Comparison of ENCODE assay signal across 29 mouse cellular contexts in the genomic region with DNA sequence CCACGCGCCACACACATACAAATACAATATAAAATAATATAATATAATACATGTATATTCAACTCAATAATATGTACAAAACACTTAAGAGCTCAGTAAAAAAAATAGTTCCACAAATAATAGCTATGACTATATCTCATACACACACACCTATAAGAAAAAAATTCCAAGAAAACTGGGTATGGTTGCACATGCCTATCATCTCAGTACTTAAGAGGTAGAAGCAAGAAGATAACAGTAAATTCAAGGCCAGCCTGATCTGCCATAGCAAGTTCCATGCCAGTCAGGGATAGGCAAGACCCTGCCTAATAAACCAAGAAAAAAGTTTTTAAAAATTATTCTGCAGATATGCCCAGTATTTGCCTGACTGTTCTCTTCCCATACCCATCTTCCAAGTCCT. TPM values are rescaled to one million over a fixed set of nuclear protein-coding genes. Genes with fewer than 3 reads are reported as not detected.
DNase-seq lines count a peak whose midpoint lies in the region; ATAC-seq and TF ChIP-seq lines count a peak whose summit lies in the region.
"Had no signal": no experiment of that assay in that cellular context is flagged by ENCODE, and none has a peak within 500 bp of the region (broad histone marks: within the 10 kb centered on the region; RNA-seq: fewer than 3 reads in every experiment).

No protein-coding gene starts in this region.

- TF ChIP-seq EP300 in liver, postnatal 0 days (IDR thresholded peaks at IDR 0.05; ENCODE audit: low read depth), result no peak

- peak overlapping the region; percentile 95 for H3K27ac ChIP-seq in layer of hippocampus, adult 2 months
- H3K27ac ChIP-seq in liver, embryonic 11.5 days (ENCODE audit: low read depth, low read length), result no peak overlapping the region
- no peak overlapping the region for H3K27ac ChIP-seq in liver, postnatal 0 days (ENCODE audit: low read depth)
- no peak overlapping the region for H3K27ac ChIP-seq in liver, embryonic 13.5 days
- H3K27ac ChIP-seq: embryonic facial prominence, embryonic 13.5 days; embryonic facial prominence, embryonic 15.5 days; forebrain, embryonic 10.5 days; forebrain, embryonic 12.5 days; forebrain, embryonic 15.5 days had no signal

- H3K36me3 ChIP-seq in liver, embryonic 11.5 days (ENCODE audit: control insufficient read depth, insufficient read depth, low read length), result no peaks in the 10 kb centered on the region
- no peaks in the 10 kb centered on the region for H3K36me3 ChIP-seq in liver, postnatal 0 days (replicated peaks; ENCODE audit: insufficient read depth, low read length)
- H3K36me3 ChIP-seq in liver, embryonic 13.5 days, result no peaks in the 10 kb centered on the region
- H3K36me3 ChIP-seq: embryonic facial prominence, embryonic 15.5 days; forebrain, embryonic 12.5 days; forebrain, embryonic 15.5 days; G1E had no signal

- H3K4me3 ChIP-seq in layer of hippocampus, adult 2 months, result no peak overlapping the region; the same call in 1 of the 2 replicates
- no peak overlapping the region for H3K4me3 ChIP-seq in liver, embryonic 11.5 days (ENCODE audit: low read depth, low read length)
- no peak overlapping the region for H3K4me3 ChIP-seq in liver, postnatal 0 days (ENCODE audit: low read depth, low read length)
- no peak overlapping the region for H3K4me3 ChIP-seq in liver, embryonic 13.5 days (replicated peaks)
- H3K4me3 ChIP-seq: embryonic facial prominence, embryonic 13.5 days; embryonic facial prominence, embryonic 15.5 days; erythroblast, embryonic 14.5 days; forebrain, embryonic 10.5 days; forebrain, embryonic 12.5 days; forebrain, embryonic 15.5 days had no signal

- H3K27me3 ChIP-seq in liver, embryonic 11.5 days (replicated peaks; ENCODE audit: control insufficient read depth, insufficient read depth, low read length), result no peaks in the 10 kb centered on the region
- no peaks in the 10 kb centered on the region for H3K27me3 ChIP-seq in liver, postnatal 0 days (ENCODE audit: insufficient read depth, low read length)
- H3K27me3 ChIP-seq in liver, embryonic 13.5 days, result no peaks in the 10 kb centered on the region
- H3K27me3 ChIP-seq: CH12.LX; embryonic facial prominence, embryonic 13.5 days; embryonic facial prominence, embryonic 15.5 days; forebrain, embryonic 12.5 days; forebrain, embryonic 15.5 days; Patski had no signal

- no peak for TF ChIP-seq CTCF in layer of hippocampus, adult 2 months (conservative IDR thresholded peaks at IDR 0.05)
- no peak for TF ChIP-seq CTCF in liver, postnatal 0 days (IDR thresholded peaks at IDR 0.05; ENCODE audit: low read depth)

- DNase-seq in layer of hippocampus, adult 2 months (ENCODE audit: low spot score in 2 of 2), result no peak
- DNase-seq in layer of hippocampus, postnatal 36 days, result no peak
- DNase-seq in liver, embryonic 11.5 days (ENCODE audit: low spot score), result no peak
- no peak for DNase-seq in liver, postnatal 0 days
- no peak for DNase-seq in liver, embryonic 13.5 days
- DNase-seq in adrenal gland, adult 2 months, result no peak
- DNase-seq: adrenal gland, postnatal 10 days; adrenal gland, postnatal 25 days; B cell, adult 2 months; cerebellum, adult 11 months; cerebellum, adult 18-20 months; cerebellum, adult 8-10 months; cerebellum, adult 9-11 months; cerebellum, postnatal 14 days; cerebellum, postnatal 36 days; embryo, embryonic 11 days; forebrain, postnatal 0 days had no signal

- H3K4me2 ChIP-seq in liver, embryonic 11.5 days, result no peak overlapping the region
- H3K4me2 ChIP-seq in liver, postnatal 0 days (ENCODE audit: low read depth, low read length), result no peak overlapping the region
- H3K4me2 ChIP-seq in liver, embryonic 13.5 days, result no peak overlapping the region
- H3K4me2 ChIP-seq: embryonic facial prominence, embryonic 13.5 days; embryonic facial prominence, embryonic 15.5 days; forebrain, embryonic 12.5 days; forebrain, embryonic 15.5 days had no signal

- H3K9me3 ChIP-seq in liver, embryonic 11.5 days (ENCODE audit: control insufficient read depth, low read length), result no peaks in the 10 kb centered on the region
- no peaks in the 10 kb centered on the region for H3K9me3 ChIP-seq in liver, postnatal 0 days (ENCODE audit: low read length)
- H3K9me3 ChIP-seq in liver, embryonic 13.5 days (replicated peaks), result no peaks in the 10 kb centered on the region
- H3K9me3 ChIP-seq: embryonic facial prominence, embryonic 13.5 days; embryonic facial prominence, embryonic 15.5 days; forebrain, embryonic 10.5 days; forebrain, embryonic 12.5 days; forebrain, embryonic 15.5 days; G1E had no signal

- ATAC-seq in liver, embryonic 11.5 days (replicated peaks; ENCODE audit: low FRiP score), result peak; percentile 45; the same call in 1 of the 2 replicates
- no peak for ATAC-seq in liver, postnatal 0 days
- ATAC-seq in liver, embryonic 13.5 days (ENCODE audit: low read depth), result peak; percentile 71
- ATAC-seq: activated CD4-positive, CD25-positive, alpha-beta regulatory T cell, adult 4 months; CD4-positive, CD25-positive, alpha-beta regulatory T cell, adult 4 months; forebrain, embryonic 15.5 days; forebrain, postnatal 0 days; Patski had no signal

- H3K9ac ChIP-seq in liver, embryonic 11.5 days (ENCODE audit: low read depth, low read length), result no peak overlapping the region
- H3K9ac ChIP-seq in liver, postnatal 0 days (replicated peaks), result no peak overlapping the region
- no peak overlapping the region for H3K9ac ChIP-seq in liver, embryonic 13.5 days
- H3K9ac ChIP-seq: embryonic facial prominence, embryonic 13.5 days; embryonic facial prominence, embryonic 15.5 days; forebrain, embryonic 12.5 days; forebrain, embryonic 15.5 days; forebrain, postnatal 0 days had no signal

- H3K4me1 ChIP-seq in liver, embryonic 11.5 days (replicated peaks; ENCODE audit: control insufficient read depth, insufficient read depth, low read length), result peaks cover 16% of the 10 kb centered on the region
- peaks cover 8% of the 10 kb centered on the region; the same call in 1 of the 2 replicates for H3K4me1 ChIP-seq in liver, postnatal 0 days (ENCODE audit: insufficient read depth)
- H3K4me1 ChIP-seq in liver, embryonic 13.5 days (replicated peaks), result peaks cover 42% of the 10 kb centered on the region
- H3K4me1 ChIP-seq: embryonic facial prominence, embryonic 13.5 days had no signal

- WGBS in liver, embryonic 11.5 days, result 96% methylated on average over 2 of the region's 2 CpGs
- WGBS in liver, postnatal 0 days (ENCODE audit: insufficient replicate concordance), result 91% methylated on average over 2 of the region's 2 CpGs
- WGBS in liver, embryonic 13.5 days (ENCODE audit: insufficient replicate concordance), result 87% methylated on average over 2 of the region's 2 CpGs

RNA-seq across cellular contexts. Expression of a gene that starts 25.8 kb away (rescaled TPM):
- total RNA-seq in layer of hippocampus, adult 2 months (2021), result 10 to 100 TPM; 51.4 to 57.1 TPM
- 10 to 100 TPM; 49.1 to 57.8 TPM for total RNA-seq in layer of hippocampus, postnatal 36 days (2021)
- 5.8 and 6.0 TPM in 2 replicates for polyA plus RNA-seq in liver, embryonic 11.5 days (2014; fragmentation: Nextera tagmentation; extraction: Ambion mirVana)
- polyA plus RNA-seq in liver, postnatal 0 days (2015; fragmentation: Nextera tagmentation; extraction: Ambion mirVana), result 0.44 and 0.58 TPM in 2 replicates
- polyA plus RNA-seq in liver, embryonic 13.5 days (2015; fragmentation: Nextera tagmentation; extraction: Ambion mirVana), result 1.0 and 1.2 TPM in 2 replicates
- 10 to 100 TPM; 11.3 to 12.1 TPM for total RNA-seq in adrenal gland, adult 2 months (2021)
- polyA plus RNA-seq in adrenal gland, adult 2 months (2012; rRNA removed), result 4.7 and 5.6 TPM in 2 replicates

RNA-seq across cellular contexts. Expression of a gene that starts 41.3 kb away (rescaled TPM):
- total RNA-seq in layer of hippocampus, adult 2 months (2021), result not detected
- not detected for total RNA-seq in layer of hippocampus, postnatal 36 days (2021)
- 0.23 and 0.95 TPM in 2 replicates for polyA plus RNA-seq in liver, embryonic 11.5 days (2014; fragmentation: Nextera tagmentation; extraction: Ambion mirVana)
- 0.41 and 8.8 TPM in 2 replicates for polyA plus RNA-seq in liver, postnatal 0 days (2015; fragmentation: Nextera tagmentation; extraction: Ambion mirVana)
- polyA plus RNA-seq in liver, embryonic 13.5 days (2015; fragmentation: Nextera tagmentation; extraction: Ambion mirVana), result 0.10 and 0.29 TPM in 2 replicates
- not detected for total RNA-seq in adrenal gland, adult 2 months (2021)
- not detected in 2 replicates for polyA plus RNA-seq in adrenal gland, adult 2 months (2012; rRNA removed)
- total RNA-seq: adrenal gland, postnatal 25 days; common myeloid progenitor, adult 5-6 weeks; G1E had no signal
- polyA plus RNA-seq: activated CD4-positive, CD25-positive, alpha-beta regulatory T cell, adult 4 months; CD4-positive, CD25-positive, alpha-beta regulatory T cell, adult 4 months; erythroblast, embryonic 14.5 days; forebrain, embryonic 12.5 days; forebrain, embryonic 15.5 days; G1E; Patski had no signal

RNA-seq across cellular contexts. Expression of a gene that starts 53.1 kb away (rescaled TPM):
- total RNA-seq in layer of hippocampus, adult 2 months (2021), result under 1 TPM; 0.15 to 0.23 TPM
- total RNA-seq in layer of hippocampus, postnatal 36 days (2021), result under 1 TPM; 0.15 TPM
- polyA plus RNA-seq in liver, embryonic 11.5 days (2014; fragmentation: Nextera tagmentation; extraction: Ambion mirVana), result 0.68 and 1.5 TPM in 2 replicates
- polyA plus RNA-seq in liver, postnatal 0 days (2015; fragmentation: Nextera tagmentation; extraction: Ambion mirVana), result 0.05 and 0.38 TPM in 2 replicates
- 0.41 and 0.51 TPM in 2 replicates for polyA plus RNA-seq in liver, embryonic 13.5 days (2015; fragmentation: Nextera tagmentation; extraction: Ambion mirVana)
- under 1 TPM; 0.17 to 0.35 TPM for total RNA-seq in adrenal gland, adult 2 months (2021)
- 0.13 and 0.35 TPM in 2 replicates for polyA plus RNA-seq in adrenal gland, adult 2 months (2012; rRNA removed)
- polyA plus RNA-seq: activated CD4-positive, CD25-positive, alpha-beta regulatory T cell, adult 4 months; CD4-positive, CD25-positive, alpha-beta regulatory T cell, adult 4 months; erythroblast, embryonic 14.5 days had no signal

RNA-seq across cellular contexts. Expression of a gene that starts 59.0 kb away (rescaled TPM):
- total RNA-seq in layer of hippocampus, adult 2 months (2021), result 100 to 1,000 TPM; 104 to 108 TPM
- 100 to 1,000 TPM; 116 to 125 TPM for total RNA-seq in layer of hippocampus, postnatal 36 days (2021)
- 85.5 and 99.0 TPM in 2 replicates for polyA plus RNA-seq in liver, embryonic 11.5 days (2014; fragmentation: Nextera tagmentation; extraction: Ambion mirVana)
- 30.8 and 31.3 TPM in 2 replicates for polyA plus RNA-seq in liver, postnatal 0 days (2015; fragmentation: Nextera tagmentation; extraction: Ambion mirVana)
- polyA plus RNA-seq in liver, embryonic 13.5 days (2015; fragmentation: Nextera tagmentation; extraction: Ambion mirVana), result 30.2 and 38.4 TPM in 2 replicates
- 100 to 1,000 TPM; 109 to 142 TPM for total RNA-seq in adrenal gland, adult 2 months (2021)
- 283 and 329 TPM in 2 replicates for polyA plus RNA-seq in adrenal gland, adult 2 months (2012; rRNA removed)
